Mouse (Mus musculus) liver, embryonic 16.5 days (tissue): Measurements from ENCODE around the gene Gps2. TPM values are rescaled to one million over a fixed set of nuclear protein-coding genes. Genes with fewer than 3 reads are reported as not detected.

ENCODE experiments used
- ATAC-seq: fragments of 200-750 bp; cut with Nextera tagmentation; 2 replicates; pipeline ENCODE4 v1.8.0; 2017; ENCODE audit warnings: low read depth, mild to moderate bottlenecking, moderate number of reproducible peaks, moderate library complexity
- H3K27ac ChIP-seq: fragments of 300-500 bp; sonication (generic); 2 replicates; pipeline ENCODE4 v1.5.1; 2014; ENCODE audit warnings: mild to moderate bottlenecking, low read length
- H3K27me3 ChIP-seq: fragments of 300-500 bp; sonication (generic); 2 replicates; pipeline ENCODE4 v1.6.1; 2014; ENCODE audit warnings: low read depth, low read length, mixed read lengths; ENCODE audit not compliant: control insufficient read depth, insufficient read depth
- H3K36me3 ChIP-seq: fragments of 300-500 bp; sonication (generic); 2 replicates; pipeline ENCODE4 v1.6.1; 2014; ENCODE audit warnings: mild to moderate bottlenecking; ENCODE audit not compliant: control insufficient read depth, insufficient read depth
- H3K4me1 ChIP-seq: fragments of 300-500 bp; sonication (generic); 2 replicates; pipeline ENCODE4 v1.6.1; 2014; ENCODE audit warnings: low read depth, low read length, mixed read lengths; ENCODE audit not compliant: control insufficient read depth
- H3K4me2 ChIP-seq: fragments of 300-500 bp; sonication (generic); 2 replicates; pipeline ENCODE4 v1.6.1; 2014; ENCODE audit warnings: low read depth, low read length, mixed read lengths
- H3K4me3 ChIP-seq: fragments of 300-500 bp; sonication (generic); 2 replicates; pipeline ENCODE4 v1.5.1; 2014; ENCODE audit warnings: low read depth, mild to moderate bottlenecking, low read length
- H3K9ac ChIP-seq: fragments of 300-500 bp; sonication (generic); 2 replicates; pipeline ENCODE4 v1.6.1; 2014; ENCODE audit warnings: low read depth, low read length
- H3K9me3 ChIP-seq: fragments of 300-500 bp; sonication (generic); replicated peaks from 2 replicates; pipeline ENCODE4 v1.6.1; 2016; ENCODE audit warnings: low read length; ENCODE audit not compliant: control insufficient read depth
- WGBS: fragments of 180-500 bp; shearing (Covaris S2); extraction: QIAGEN DNeasy Blood & Tissue Kit; methylation state at CpG from one replicate; pipeline ENCODE4 v1.1.7; 2014; ENCODE audit not compliant: insufficient replicate concordance; 5-methylcytosine and 5-hydroxymethylcytosine counted together
- polyA plus RNA-seq: library from polyadenylated mRNA; unstranded; fragments of >200 nt; fragmentation: Nextera tagmentation; extraction: Ambion mirVana; gene quantifications from 2 replicates; pipeline ENCODE4 v1.2.1, GENCODE M21; 2015

Gene Gps2
- polyA plus RNA-seq, 1 experiment from 2014 or later = 83.1 TPM

DNA sequence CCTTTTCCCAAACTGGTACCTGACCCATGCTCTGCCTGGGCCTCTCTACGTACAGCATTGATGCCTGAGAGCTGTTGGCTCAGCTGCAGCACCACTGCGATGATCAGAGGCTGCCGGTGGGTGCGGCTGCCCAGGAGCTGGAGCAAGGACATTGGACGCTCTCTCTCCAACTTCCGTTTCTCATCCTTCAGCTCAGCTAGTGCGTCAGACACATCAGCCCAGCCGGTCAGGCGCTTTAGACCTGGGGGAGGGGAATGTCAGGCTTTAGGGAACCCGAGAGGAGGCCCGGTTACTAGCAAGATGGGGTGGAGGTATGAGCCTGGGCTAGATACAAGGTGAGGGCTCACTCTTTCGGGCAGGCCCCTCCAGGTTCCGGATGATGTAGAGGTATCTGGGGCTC lies 31.5 kb downstream of the Gps2 start:
- Histone ChIP-seq H3K36me3 (peaks cover 24% of the 10 kb centered on the region), H3K27me3 (peaks cover 13% of the 10 kb centered on the region), H3K9ac (peak overlapping the region; percentile 65), H3K9me3 (no peaks in the 10 kb centered on the region), H3K4me1 (peaks cover 39% of the 10 kb centered on the region), H3K27ac (peak overlapping the region; percentile 89), H3K4me3 (peak overlapping the region; percentile 82), H3K4me2 (peak overlapping the region; percentile 94)
- ATAC-seq = no peak
- WGBS = 67% methylated on average over 13 of the region's 13 CpGs

DNA sequence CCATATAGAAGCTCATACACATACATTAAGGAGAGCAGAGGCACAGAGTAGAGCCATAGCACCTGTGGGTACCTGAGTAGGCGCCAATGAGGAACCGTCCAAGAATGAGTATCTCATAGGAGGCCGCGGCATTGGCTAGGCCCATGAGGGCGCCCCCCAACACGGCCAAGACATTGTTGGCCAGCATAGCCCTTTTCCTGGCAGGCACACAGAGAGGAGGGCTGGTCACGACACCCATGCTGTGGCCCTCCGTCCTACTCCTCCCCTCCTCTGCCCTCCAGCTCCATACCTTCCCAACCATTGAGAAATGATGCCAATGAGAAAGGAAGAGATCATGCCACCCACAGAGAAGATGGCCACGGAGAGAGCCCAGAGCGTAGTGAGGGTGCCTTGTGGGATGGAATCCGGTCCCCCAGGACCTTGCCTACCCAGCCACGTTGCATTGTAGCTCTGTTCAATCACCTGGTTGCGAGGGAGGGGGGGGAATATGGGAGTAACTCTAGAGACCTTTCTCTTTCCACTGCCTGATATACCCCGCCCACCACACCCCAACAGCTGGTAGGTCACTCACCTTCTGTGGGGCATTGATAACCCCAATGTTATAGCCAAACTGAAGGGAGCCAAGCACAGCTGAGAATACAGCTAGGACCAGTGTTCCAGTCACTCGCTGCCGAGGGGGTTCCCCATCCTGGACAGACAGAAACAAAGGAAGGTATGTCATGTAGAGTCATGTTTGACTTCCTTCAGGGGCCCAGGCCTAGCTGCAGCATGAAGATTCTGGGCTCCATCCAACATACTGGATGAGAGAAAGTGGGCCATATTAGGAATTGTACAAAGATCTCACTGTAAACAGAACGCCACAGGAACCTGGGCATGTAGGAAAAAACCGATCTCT lies 32.6 kb downstream of the Gps2 start:
- Histone ChIP-seq H3K9me3 (no peaks in the 10 kb centered on the region), H3K9ac (peak overlapping the region; percentile 80), H3K4me2 (peak overlapping the region; percentile 94), H3K36me3 (peaks cover 24% of the 10 kb centered on the region), H3K4me1 (peaks cover 39% of the 10 kb centered on the region), H3K4me3 (peak overlapping the region; percentile 82), H3K27me3 (peaks cover 7% of the 10 kb centered on the region), H3K27ac (peak overlapping the region; percentile 89)
- 66% methylated on average over 18 of the region's 18 CpGs for WGBS
- ATAC-seq = peak; percentile 83

DNA sequence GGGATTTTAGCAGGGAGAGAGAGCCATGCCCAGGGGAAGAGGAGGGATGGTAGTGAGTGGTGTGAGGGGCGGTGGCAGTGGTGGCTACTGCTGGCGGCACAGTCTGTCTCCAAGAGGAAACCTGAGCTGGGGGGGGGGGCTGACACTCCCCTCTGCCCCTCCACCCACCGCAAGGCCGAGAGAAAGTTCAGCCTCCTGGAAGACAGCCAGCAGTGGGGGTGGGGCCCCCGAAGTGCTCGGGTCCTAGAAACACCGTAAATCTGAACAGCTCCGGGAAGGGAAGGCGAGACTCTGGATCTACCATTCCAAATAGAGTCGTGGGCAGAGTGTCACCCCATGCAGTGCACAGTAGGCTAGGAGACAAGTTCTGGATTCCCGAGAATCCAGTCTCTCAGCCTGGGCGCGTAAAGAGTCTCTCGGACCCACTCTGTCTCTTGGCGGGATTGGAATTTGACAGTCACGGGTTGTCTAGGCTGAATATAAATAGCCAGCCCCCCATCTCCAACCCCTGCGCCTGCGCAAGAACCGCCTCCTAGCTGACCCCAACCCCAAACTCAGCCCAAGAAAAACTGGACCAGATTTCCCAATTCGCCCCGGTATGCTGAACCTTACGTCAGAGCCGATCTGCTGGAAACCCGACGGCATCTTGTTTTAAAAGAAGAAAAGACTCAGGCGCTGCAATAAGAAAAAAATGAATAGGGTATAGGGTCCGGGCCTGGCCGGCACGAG lies 33.8 kb downstream of the Gps2 start:
- 9% methylated on average over 29 of the region's 29 CpGs for WGBS
- Histone ChIP-seq H3K4me1 (peaks cover 39% of the 10 kb centered on the region), H3K27ac (peak overlapping the region; percentile 89), H3K4me2 (peak overlapping the region; percentile 94), H3K36me3 (peaks cover 24% of the 10 kb centered on the region), H3K27me3 (peaks cover 7% of the 10 kb centered on the region), H3K4me3 (peak overlapping the region; percentile 82), H3K9me3 (no peaks in the 10 kb centered on the region), H3K9ac (peak overlapping the region; percentile 80)
- ATAC-seq = 0 out of 2 replicates have a peak, but pooled peaks have one; percentile 2

GRCm38 (mm10) chr11:69948066-69948762 lies 34.5 kb downstream of the Gps2 start, which contains the start of gene Slc2a4:
Gene Slc2a4 (minus strand): TSS chr11:69948188.
- peak; percentile 89 for ATAC-seq
- Histone ChIP-seq H3K27me3 (peaks cover under 1% of the 10 kb centered on the region), H3K4me3 (peak within 1 kb of the TSS; percentile 82), H3K4me1 (peaks cover 39% of the 10 kb centered on the region), H3K4me2 (peak within 1 kb of the TSS; percentile 94), H3K36me3 (peaks cover 20% of the 10 kb centered on the region), H3K9ac (peak within 1 kb of the TSS; percentile 80), H3K9me3 (no peaks in the 10 kb centered on the region), H3K27ac (peak within 1 kb of the TSS; percentile 89)
- 1% methylated on average over 34 of the region's 34 CpGs for WGBS

DNA sequence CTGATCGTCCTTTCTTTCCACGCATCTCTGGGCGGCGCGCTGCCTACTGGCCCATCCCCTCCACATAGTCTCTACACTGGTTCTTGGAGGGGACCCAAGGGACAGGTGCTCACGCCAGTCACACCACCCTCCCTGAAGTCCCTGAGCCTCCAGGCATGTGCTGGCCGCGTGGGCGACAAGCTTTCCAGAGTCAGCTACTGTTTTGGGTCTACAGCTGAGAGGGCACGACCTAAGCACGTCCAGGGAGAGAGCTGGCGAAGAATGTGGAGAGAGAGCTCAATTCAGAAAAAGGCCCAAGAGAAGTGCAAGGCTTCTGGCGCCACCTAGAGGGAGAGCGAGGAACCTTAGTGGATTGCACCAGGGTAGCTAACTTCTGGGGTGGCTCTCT lies 35.1 kb downstream of the Gps2 start:
- ATAC-seq = peak; percentile 14
- Histone ChIP-seq H3K9me3 (no peaks in the 10 kb centered on the region), H3K4me3 (peak overlapping the region; percentile 82), H3K27me3 (no peaks in the 10 kb centered on the region; the same call in 1 of the 2 replicates), H3K36me3 (peaks cover 16% of the 10 kb centered on the region), H3K9ac (peak overlapping the region; percentile 80), H3K4me2 (peak overlapping the region; percentile 94), H3K4me1 (peaks cover 39% of the 10 kb centered on the region), H3K27ac (peak overlapping the region; percentile 68)
- WGBS = 1% methylated on average over 14 of the region's 14 CpGs

GRCm38 (mm10) chr11:69950807-69951459 lies 37.2 kb downstream of the Gps2 start:
- WGBS = 35% methylated on average over 4 of the region's 4 CpGs
- peaks cover 2% of the 10 kb centered on the region; the same call in 1 of the 2 replicates for H3K27me3 ChIP-seq
- no peak overlapping the region for H3K27ac ChIP-seq
- H3K36me3 ChIP-seq = no peaks in the 10 kb centered on the region
- no peaks in the 10 kb centered on the region for H3K9me3 ChIP-seq
- H3K4me1 ChIP-seq = peaks cover 19% of the 10 kb centered on the region
- H3K9ac ChIP-seq = no peak overlapping the region
- no peak overlapping the region for H3K4me2 ChIP-seq
- ATAC-seq = no peak
- H3K4me3 ChIP-seq = no peak overlapping the region

DNA sequence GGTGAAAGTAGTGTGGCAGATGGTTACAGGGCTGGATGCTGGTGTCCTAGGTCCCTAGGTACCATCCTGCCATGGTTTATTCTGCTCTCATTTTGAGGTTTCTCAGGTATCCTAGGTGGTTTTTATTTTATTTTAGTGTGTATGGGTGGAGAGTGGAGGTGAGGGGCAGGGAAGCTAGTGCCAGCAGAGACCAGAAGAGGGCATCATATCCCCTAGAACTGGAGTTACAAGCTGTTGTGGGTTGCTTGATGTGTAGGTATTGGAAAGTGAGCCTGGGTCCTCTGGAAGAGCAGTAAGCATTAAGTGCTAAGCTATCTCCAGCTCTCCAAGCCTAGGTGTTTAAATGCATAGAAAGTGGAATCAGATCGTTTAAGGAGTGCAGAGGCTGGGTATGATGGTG lies 38.6 kb downstream of the Gps2 start:
- WGBS = 31% methylated on average over 1 of the region's 1 CpGs
- H3K4me3 ChIP-seq = no peak overlapping the region
- no peak overlapping the region for H3K27ac ChIP-seq
- peaks cover 16% of the 10 kb centered on the region for H3K4me1 ChIP-seq
- H3K36me3 ChIP-seq = no peaks in the 10 kb centered on the region
- no peaks in the 10 kb centered on the region for H3K9me3 ChIP-seq
- no peak for ATAC-seq
- peaks cover 2% of the 10 kb centered on the region; the same call in 1 of the 2 replicates for H3K27me3 ChIP-seq
- H3K9ac ChIP-seq = no peak overlapping the region
- no peak overlapping the region for H3K4me2 ChIP-seq

GRCm38 (mm10) chr11:69953267-69953915 lies 39.7 kb downstream of the Gps2 start:
- Histone ChIP-seq H3K36me3 (no peaks in the 10 kb centered on the region), H3K27ac (no peak overlapping the region), H3K4me1 (peaks cover 8% of the 10 kb centered on the region), H3K27me3 (peaks cover 2% of the 10 kb centered on the region; the same call in 1 of the 2 replicates), H3K9ac (no peak overlapping the region), H3K4me3 (no peak overlapping the region), H3K4me2 (no peak overlapping the region), H3K9me3 (no peaks in the 10 kb centered on the region)
- no peak for ATAC-seq
- WGBS = 32% methylated on average over 11 of the region's 11 CpGs
